ENCODE assay signal across 9 mouse cellular contexts in genomic region chr13:60455033-60455619, GRCm38 (mm10).
DNase-seq lines count a peak whose midpoint lies in the region; ATAC-seq and TF ChIP-seq lines count a peak whose summit lies in the region.
"Had no signal": no experiment of that assay in that cellular context is flagged by ENCODE, and none has a peak within 500 bp of the region (broad histone marks: within the 10 kb centered on the region; RNA-seq: fewer than 3 reads in every experiment).

No protein-coding gene starts in this region.

- no peak overlapping the region for H3K27ac ChIP-seq in forebrain, postnatal 0 days (ENCODE audit: low read depth, low read length)
- peak overlapping the region; percentile 34 for H3K27ac ChIP-seq in hindbrain, embryonic 16.5 days (ENCODE audit: low read depth, low read length)
- H3K27ac ChIP-seq in liver, embryonic 12.5 days: peak overlapping the region; percentile 12; the same call in 1 of the 2 replicates
- H3K27ac ChIP-seq: liver, embryonic 14.5 days had no signal

- ATAC-seq in forebrain, postnatal 0 days: peak; percentile 25; the same call in 1 of the 2 replicates
- ATAC-seq in hindbrain, embryonic 16.5 days: peak; percentile 58; the same call in 1 of the 2 replicates
- ATAC-seq in liver, embryonic 12.5 days: no peak
- ATAC-seq in erythroid progenitor cell, adult 5-6 weeks (replicated peaks; ENCODE audit: low FRiP score, poor library complexity, severe bottlenecking): no peak
- ATAC-seq in megakaryocyte-erythroid progenitor cell, adult 5-6 weeks (replicated peaks; ENCODE audit: low FRiP score, low TSS enrichment, poor library complexity, severe bottlenecking): no peak

- TF ChIP-seq CTCF in forebrain, postnatal 0 days (IDR thresholded peaks at IDR 0.05; ENCODE audit: low read depth): no peak

- H3K4me2 ChIP-seq in forebrain, postnatal 0 days (ENCODE audit: low read depth): no peak overlapping the region
- H3K4me2 ChIP-seq in hindbrain, embryonic 16.5 days (ENCODE audit: low read length): peak overlapping the region; percentile 19; the same call in 1 of the 2 replicates
- H3K4me2 ChIP-seq in liver, embryonic 12.5 days: no peak overlapping the region

- intact Hi-C loops in left cerebral cortex, postnatal 4 days (cut with DNase I): no loop called here
- intact Hi-C loops in left cerebral cortex, postnatal 25 days (cut with DNase I): no loop called here

- WGBS in forebrain, postnatal 0 days: 27% methylated on average over 15 of the region's 15 CpGs
- WGBS in hindbrain, embryonic 16.5 days: 23% methylated on average over 15 of the region's 15 CpGs
- 32% methylated on average over 15 of the region's 15 CpGs for WGBS in liver, embryonic 12.5 days (ENCODE audit: insufficient replicate concordance)

- H3K36me3 ChIP-seq in forebrain, postnatal 0 days (ENCODE audit: insufficient read depth): no peaks in the 10 kb centered on the region
- no peaks in the 10 kb centered on the region for H3K36me3 ChIP-seq in hindbrain, embryonic 16.5 days (ENCODE audit: control insufficient read depth, insufficient read depth, low read length)
- H3K36me3 ChIP-seq in liver, embryonic 12.5 days: no peaks in the 10 kb centered on the region

- H3K4me3 ChIP-seq in forebrain, postnatal 0 days (ENCODE audit: low read depth, low read length): no peak overlapping the region
- H3K4me3 ChIP-seq in hindbrain, embryonic 16.5 days (ENCODE audit: low read length): no peak overlapping the region
- no peak overlapping the region for H3K4me3 ChIP-seq in liver, embryonic 12.5 days

- no peaks in the 10 kb centered on the region for H3K27me3 ChIP-seq in forebrain, postnatal 0 days (ENCODE audit: insufficient read depth, low read length)
- H3K27me3 ChIP-seq in hindbrain, embryonic 16.5 days (replicated peaks; ENCODE audit: control insufficient read depth, insufficient read depth, low read length): no peaks in the 10 kb centered on the region
- H3K27me3 ChIP-seq in liver, embryonic 12.5 days (replicated peaks): no peaks in the 10 kb centered on the region; the same call in 1 of the 2 replicates

- H3K4me1 ChIP-seq in forebrain, postnatal 0 days (ENCODE audit: insufficient read depth): no peaks in the 10 kb centered on the region
- peaks cover 4% of the 10 kb centered on the region; the same call in 1 of the 2 replicates for H3K4me1 ChIP-seq in hindbrain, embryonic 16.5 days (ENCODE audit: control insufficient read depth, insufficient read depth, low read depth, low read length)
- H3K4me1 ChIP-seq in liver, embryonic 12.5 days: peaks cover 22% of the 10 kb centered on the region

- peak; percentile 45 for DNase-seq in left cerebral cortex, postnatal 4 days
- DNase-seq in left cerebral cortex, postnatal 25 days (ENCODE audit: low spot score in 2 of 2): no peak
- DNase-seq in forebrain, postnatal 0 days: peak; percentile 35
- peak; percentile 53 for DNase-seq in testis, postnatal 14 days (ENCODE audit: low spot score)

- no peak overlapping the region for H3K9ac ChIP-seq in forebrain, postnatal 0 days
- H3K9ac ChIP-seq in hindbrain, embryonic 16.5 days (ENCODE audit: low read depth, low read length): no peak overlapping the region; the same call in 1 of the 2 replicates
- H3K9ac ChIP-seq in liver, embryonic 12.5 days: no peak overlapping the region
- H3K9ac ChIP-seq: liver, embryonic 14.5 days had no signal

- H3K9me3 ChIP-seq in forebrain, postnatal 0 days (ENCODE audit: low read length): no peaks in the 10 kb centered on the region
- H3K9me3 ChIP-seq in hindbrain, embryonic 16.5 days (ENCODE audit: control insufficient read depth, low read length): no peaks in the 10 kb centered on the region
- no peaks in the 10 kb centered on the region for H3K9me3 ChIP-seq in liver, embryonic 12.5 days (replicated peaks)

Comparison
In these comparisons a context has a peak if more than half of its experiments do, and no peak if none do; other contexts are left out.
1. DNase-seq: peak in left cerebral cortex, postnatal 4 days (single experiment), forebrain, postnatal 0 days (single experiment) and testis, postnatal 14 days (single experiment); none in left cerebral cortex, postnatal 25 days (0 of 2).
2. ATAC-seq: peak in forebrain, postnatal 0 days (single experiment) and hindbrain, embryonic 16.5 days (single experiment); none in liver, embryonic 12.5 days (single experiment), erythroid progenitor cell, adult 5-6 weeks (single experiment) and megakaryocyte-erythroid progenitor cell, adult 5-6 weeks (single experiment).